Mouse (Mus musculus) spleen, adult 2 months (tissue): ENCODE results near the gene Htra2.

ENCODE experiments used
- CTCF ChIP-seq: fragments of 200-500 bp; IDR thresholded peaks from 2 replicates; pipeline ENCODE4 v1.5.1; 2011; ENCODE audit warnings: mild to moderate bottlenecking, inconsistent platforms; ENCODE audit not compliant: insufficient read depth, insufficient read length, insufficient replicate concordance; ENCODE audit errors: extremely low read depth
- POLR2A ChIP-seq: fragments of 200-500 bp; IDR thresholded peaks from 2 replicates; pipeline ENCODE4 v1.6.1; 2011; ENCODE audit warnings: low read depth, low read length, inconsistent platforms

DNA sequence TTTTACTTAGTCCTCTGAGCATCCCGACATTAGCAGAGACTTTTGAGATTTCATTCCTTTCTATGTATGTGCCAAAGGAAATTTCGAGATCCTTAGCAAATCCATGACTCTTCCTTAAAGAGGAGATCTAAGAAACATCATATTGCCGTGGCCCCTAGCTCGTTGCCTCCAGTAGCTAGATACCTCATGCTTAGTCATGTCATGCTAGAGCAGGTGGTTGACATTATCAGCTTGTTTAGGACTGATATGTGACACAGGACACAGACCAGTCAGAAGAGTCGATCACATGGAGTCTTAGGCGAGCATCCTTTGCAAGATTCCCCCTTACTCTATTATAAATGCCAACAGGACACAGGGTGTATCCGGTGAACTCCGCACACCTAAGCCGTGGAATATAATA, 32.1 kb downstream of the Htra2 start:
- TF ChIP-seq CTCF = no peak
- TF ChIP-seq POLR2A = no peak
